Mouse (Mus musculus): ENCODE measurements around the gene Garem2. TPM values are rescaled to one million over a fixed set of nuclear protein-coding genes. Genes with fewer than 3 reads are reported as not detected.
A peak's percentile ranks its signal among the peaks of the same experiment; 100 is the strongest.

Garem2 gene
- polyA plus RNA-seq, 1 experiment from 2014 or later: 0.52 TPM

DNA sequence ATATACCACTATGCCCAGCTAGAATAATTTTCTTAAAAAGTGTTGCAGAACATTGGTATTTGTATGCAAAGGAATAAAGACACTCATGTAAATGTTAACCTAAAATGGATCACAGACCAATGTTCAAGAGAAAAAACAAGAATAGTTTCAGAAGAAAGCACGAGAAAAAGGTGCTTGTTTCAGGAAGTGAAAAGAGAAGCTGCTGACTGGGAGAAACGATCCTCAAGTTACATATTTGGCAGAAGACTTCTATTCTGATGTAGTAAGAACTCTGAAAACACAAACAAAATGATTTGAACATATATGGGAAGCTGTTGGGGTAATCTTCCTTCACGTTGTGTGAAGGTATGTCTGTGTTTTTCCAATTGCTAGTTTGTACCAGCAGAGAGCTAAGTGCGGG is 33.2 kb downstream of the Garem2 start:
- no peak overlapping the region for H3K4me2 ChIP-seq (replicated peaks; ENCODE audit: low read depth, low read length)
- H3K27ac ChIP-seq (ENCODE audit: low read length): no peak overlapping the region
- peaks cover 36% of the 10 kb centered on the region for H3K36me3 ChIP-seq (ENCODE audit: insufficient read depth, low read length)
- no peaks in the 10 kb centered on the region for H3K27me3 ChIP-seq (ENCODE audit: insufficient read depth, low read length)
- no peak for ATAC-seq (ENCODE audit: low FRiP score, low TSS enrichment)
- H3K9me3 ChIP-seq (ENCODE audit: low read length): no peaks in the 10 kb centered on the region
- no peak overlapping the region for H3K4me3 ChIP-seq (ENCODE audit: low read length)
- H3K9ac ChIP-seq (replicated peaks; ENCODE audit: low read length): no peak overlapping the region
- H3K4me1 ChIP-seq (ENCODE audit: insufficient read depth, low read length): no peaks in the 10 kb centered on the region
- 87% methylated on average over 4 of the region's 4 CpGs for WGBS

DNA sequence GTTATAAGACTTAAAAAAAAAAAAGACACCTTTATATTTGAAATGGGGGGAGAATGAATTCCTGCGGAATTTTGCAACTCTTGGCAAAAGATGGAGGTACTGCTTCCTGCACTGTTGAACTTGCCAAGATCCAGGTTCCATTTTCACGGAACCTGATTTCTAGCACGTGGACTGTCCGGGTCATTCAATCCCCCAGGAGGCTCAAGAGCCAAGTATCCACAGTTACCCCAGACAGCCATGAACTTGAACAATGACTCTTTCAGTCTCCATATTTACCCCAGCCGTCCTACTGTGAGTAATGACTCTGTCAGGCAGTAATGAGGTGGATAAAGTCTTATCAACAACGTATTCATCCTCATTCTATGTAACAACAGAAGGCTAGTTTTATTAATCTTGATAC is 41.6 kb downstream of the Garem2 start:
- Histone ChIP-seq H3K9me3 (ENCODE audit: low read length) (no peaks in the 10 kb centered on the region), H3K4me2 (replicated peaks; ENCODE audit: low read depth, low read length) (no peak overlapping the region), H3K4me1 (ENCODE audit: insufficient read depth, low read length) (peaks cover 5% of the 10 kb centered on the region; the same call in 1 of the 2 replicates), H3K36me3 (ENCODE audit: insufficient read depth, low read length) (peaks cover 40% of the 10 kb centered on the region), H3K27ac (ENCODE audit: low read length) (no peak overlapping the region), H3K9ac (replicated peaks; ENCODE audit: low read length) (no peak overlapping the region), H3K27me3 (ENCODE audit: insufficient read depth, low read length) (no peaks in the 10 kb centered on the region), H3K4me3 (ENCODE audit: low read length) (no peak overlapping the region)
- 94% methylated on average over 6 of the region's 6 CpGs for WGBS
- no peak for ATAC-seq (ENCODE audit: low FRiP score, low TSS enrichment)

DNA sequence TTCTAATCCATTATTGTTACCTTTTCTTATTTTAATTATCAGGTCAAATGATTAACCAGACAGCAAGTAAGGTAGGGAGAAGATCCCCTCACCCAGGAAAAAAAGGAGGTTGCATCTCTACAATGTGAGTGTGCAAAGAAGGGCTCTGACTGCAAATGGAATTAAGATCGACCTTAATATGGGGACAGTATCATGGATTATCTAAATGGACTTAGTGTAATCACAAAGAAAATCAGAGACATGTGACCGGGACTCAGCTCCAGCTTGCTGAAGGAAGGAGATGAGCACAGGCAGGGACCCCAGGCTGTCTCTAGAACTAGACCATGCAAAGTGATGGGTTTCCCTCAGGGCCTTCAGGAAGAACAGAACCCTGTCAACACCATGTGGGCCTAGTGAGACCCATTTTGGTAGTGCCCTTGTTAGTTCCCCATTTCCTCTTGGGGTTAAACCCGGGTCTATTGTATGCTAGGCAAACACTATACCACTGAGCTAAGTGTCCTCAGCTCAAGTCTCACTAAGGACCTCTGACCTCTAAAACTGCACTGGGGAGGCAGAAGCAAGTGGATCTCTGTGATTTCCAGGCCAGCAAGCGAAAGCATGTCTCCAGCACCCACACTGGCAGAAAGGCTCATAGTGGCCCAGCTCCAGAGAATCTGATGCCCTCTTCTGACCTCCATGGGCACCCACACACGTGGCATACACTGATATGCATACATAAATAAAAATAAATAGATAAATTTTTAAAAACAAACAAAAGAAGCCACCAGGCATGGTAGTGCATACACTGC is 43.4 kb downstream of the Garem2 start:
- Histone ChIP-seq H3K27me3 (ENCODE audit: insufficient read depth, low read length) (no peaks in the 10 kb centered on the region), H3K9me3 (ENCODE audit: low read length) (no peaks in the 10 kb centered on the region), H3K36me3 (ENCODE audit: insufficient read depth, low read length) (peaks cover 31% of the 10 kb centered on the region), H3K27ac (ENCODE audit: low read length) (no peak overlapping the region), H3K9ac (replicated peaks; ENCODE audit: low read length) (no peak overlapping the region), H3K4me2 (replicated peaks; ENCODE audit: low read depth, low read length) (no peak overlapping the region), H3K4me3 (ENCODE audit: low read length) (no peak overlapping the region), H3K4me1 (ENCODE audit: insufficient read depth, low read length) (peaks cover 6% of the 10 kb centered on the region; the same call in 1 of the 2 replicates)
- ATAC-seq (ENCODE audit: low FRiP score, low TSS enrichment): no peak
- 83% methylated on average over 5 of the region's 5 CpGs for WGBS

DNA sequence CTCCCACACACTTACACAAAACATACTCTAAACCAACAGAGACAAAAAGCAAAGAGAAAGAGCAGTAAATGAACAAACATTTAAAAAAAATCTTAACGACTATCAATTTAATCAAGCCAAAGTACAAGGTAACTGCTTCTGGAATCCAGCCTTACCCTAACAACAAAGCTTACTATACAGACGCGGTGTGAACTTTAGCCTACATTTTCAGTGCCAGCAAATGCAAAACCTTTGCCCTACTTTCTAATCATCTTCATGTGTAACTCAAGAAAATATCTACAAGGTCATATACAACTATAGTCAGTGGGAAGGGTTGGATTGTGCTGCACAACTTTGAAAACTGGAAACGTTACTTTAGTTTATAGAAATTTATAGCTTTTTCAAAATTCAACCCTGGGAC is 47.0 kb downstream of the Garem2 start:
- Histone ChIP-seq H3K27me3 (ENCODE audit: insufficient read depth, low read length) (no peaks in the 10 kb centered on the region), H3K9ac (replicated peaks; ENCODE audit: low read length) (no peak overlapping the region), H3K36me3 (ENCODE audit: insufficient read depth, low read length) (0 out of 2 replicates have a peak, but pooled peaks cover under 1% of the 10 kb centered on the region), H3K4me1 (ENCODE audit: insufficient read depth, low read length) (peaks cover 15% of the 10 kb centered on the region; the same call in 1 of the 2 replicates), H3K4me2 (replicated peaks; ENCODE audit: low read depth, low read length) (no peak overlapping the region), H3K27ac (ENCODE audit: low read length) (no peak overlapping the region), H3K4me3 (ENCODE audit: low read length) (no peak overlapping the region), H3K9me3 (ENCODE audit: low read length) (no peaks in the 10 kb centered on the region)
- 77% methylated on average over 4 of the region's 4 CpGs for WGBS
- ATAC-seq (ENCODE audit: low FRiP score, low TSS enrichment): no peak

DNA sequence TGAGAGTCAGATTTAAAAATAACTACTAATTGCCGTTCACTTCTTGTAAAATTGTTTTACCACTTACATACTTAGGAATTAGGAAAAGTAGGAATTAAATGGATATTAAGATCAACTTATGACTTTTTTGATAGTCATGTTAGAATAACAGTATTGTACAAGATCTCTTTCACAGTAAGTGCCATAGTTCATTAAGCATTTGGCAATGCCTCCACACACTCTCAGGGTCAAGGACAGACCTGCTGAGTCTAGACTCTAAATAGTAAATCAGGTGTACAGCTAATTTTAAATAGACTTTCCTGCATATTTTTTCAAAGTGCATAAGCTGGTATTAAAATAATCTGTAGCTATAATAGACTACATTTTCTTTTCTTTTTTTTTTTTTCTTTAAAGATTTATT is 47.5 kb downstream of the Garem2 start:
- Histone ChIP-seq H3K4me2 (replicated peaks; ENCODE audit: low read depth, low read length) (no peak overlapping the region), H3K27me3 (ENCODE audit: insufficient read depth, low read length) (no peaks in the 10 kb centered on the region), H3K27ac (ENCODE audit: low read length) (no peak overlapping the region), H3K9me3 (ENCODE audit: low read length) (no peaks in the 10 kb centered on the region), H3K4me1 (ENCODE audit: insufficient read depth, low read length) (peaks cover 15% of the 10 kb centered on the region; the same call in 1 of the 2 replicates), H3K4me3 (ENCODE audit: low read length) (no peak overlapping the region), H3K36me3 (ENCODE audit: insufficient read depth, low read length) (no peaks in the 10 kb centered on the region), H3K9ac (replicated peaks; ENCODE audit: low read length) (no peak overlapping the region)
- ATAC-seq (ENCODE audit: low FRiP score, low TSS enrichment): no peak
- WGBS: 84% methylated on average over 1 of the region's 1 CpGs

DNA sequence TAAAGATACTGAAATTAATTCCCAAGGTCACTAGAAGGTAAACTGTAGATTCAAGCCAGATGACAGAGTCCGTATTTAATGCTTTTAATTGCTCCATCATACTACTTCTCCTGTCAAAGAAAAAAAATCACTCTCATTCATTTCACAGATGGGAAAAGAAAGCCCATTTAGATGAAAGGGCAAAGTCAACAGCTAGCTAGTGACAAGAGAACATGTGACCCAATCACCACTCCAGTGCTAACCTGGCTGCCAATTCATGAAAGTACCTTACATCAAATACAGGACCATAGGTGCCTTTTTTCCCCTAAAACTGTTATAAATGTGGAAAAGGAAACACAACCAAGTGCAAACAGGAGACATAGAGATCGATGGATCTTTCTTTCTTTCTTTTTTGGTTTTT is 48.3 kb downstream of the Garem2 start:
- no peak overlapping the region for H3K9ac ChIP-seq (replicated peaks; ENCODE audit: low read length)

DNA sequence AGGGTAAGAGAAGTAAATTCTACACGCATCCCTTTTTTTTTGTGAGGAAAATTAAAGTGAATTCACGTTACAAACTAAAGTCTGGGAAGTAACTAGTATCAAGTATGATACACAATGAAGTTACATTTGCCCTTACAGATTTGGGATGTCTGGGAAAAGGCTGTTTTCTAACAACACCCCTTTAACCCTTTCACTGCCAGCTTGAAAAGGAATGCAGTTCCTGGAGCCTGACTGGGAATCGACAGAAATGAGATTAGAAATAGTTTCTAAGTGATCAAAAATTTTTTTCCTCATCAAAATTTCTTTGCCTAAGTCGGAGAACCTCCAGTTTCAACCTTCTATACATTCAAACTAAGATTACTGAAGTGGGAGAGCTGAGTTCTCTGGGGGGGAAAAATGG is 49.1 kb downstream of the Garem2 start:
- peak overlapping the region; percentile 92 for H3K9ac ChIP-seq (replicated peaks; ENCODE audit: low read length)
- H3K4me2 ChIP-seq (replicated peaks; ENCODE audit: low read depth, low read length): peak overlapping the region; percentile 82
- H3K27ac ChIP-seq (ENCODE audit: low read length): 0 out of 2 replicates have a peak overlapping the region, but pooled peaks have one; percentile 92
- no peaks in the 10 kb centered on the region for H3K9me3 ChIP-seq (ENCODE audit: low read length)
- H3K4me3 ChIP-seq (ENCODE audit: low read length): peak overlapping the region; percentile 98
- H3K27me3 ChIP-seq (ENCODE audit: insufficient read depth, low read length): no peaks in the 10 kb centered on the region
- H3K4me1 ChIP-seq (ENCODE audit: insufficient read depth, low read length): peaks cover 15% of the 10 kb centered on the region; the same call in 1 of the 2 replicates
- 27% methylated on average over 4 of the region's 4 CpGs for WGBS
- ATAC-seq (ENCODE audit: low FRiP score, low TSS enrichment): no peak
- H3K36me3 ChIP-seq (ENCODE audit: insufficient read depth, low read length): no peaks in the 10 kb centered on the region

More for the DNA sequence above, 48.3 kb downstream of the Garem2 start:
- Histone ChIP-seq H3K4me2 (replicated peaks; ENCODE audit: low read depth, low read length) (no peak overlapping the region), H3K9me3 (ENCODE audit: low read length) (no peaks in the 10 kb centered on the region), H3K4me1 (ENCODE audit: insufficient read depth, low read length) (peaks cover 15% of the 10 kb centered on the region; the same call in 1 of the 2 replicates), H3K27ac (ENCODE audit: low read length) (no peak overlapping the region), H3K27me3 (ENCODE audit: insufficient read depth, low read length) (no peaks in the 10 kb centered on the region), H3K36me3 (ENCODE audit: insufficient read depth, low read length) (no peaks in the 10 kb centered on the region), H3K4me3 (ENCODE audit: low read length) (no peak overlapping the region)
- no peak for ATAC-seq (ENCODE audit: low FRiP score, low TSS enrichment)
- WGBS: 92% methylated on average over 2 of the region's 2 CpGs

DNA sequence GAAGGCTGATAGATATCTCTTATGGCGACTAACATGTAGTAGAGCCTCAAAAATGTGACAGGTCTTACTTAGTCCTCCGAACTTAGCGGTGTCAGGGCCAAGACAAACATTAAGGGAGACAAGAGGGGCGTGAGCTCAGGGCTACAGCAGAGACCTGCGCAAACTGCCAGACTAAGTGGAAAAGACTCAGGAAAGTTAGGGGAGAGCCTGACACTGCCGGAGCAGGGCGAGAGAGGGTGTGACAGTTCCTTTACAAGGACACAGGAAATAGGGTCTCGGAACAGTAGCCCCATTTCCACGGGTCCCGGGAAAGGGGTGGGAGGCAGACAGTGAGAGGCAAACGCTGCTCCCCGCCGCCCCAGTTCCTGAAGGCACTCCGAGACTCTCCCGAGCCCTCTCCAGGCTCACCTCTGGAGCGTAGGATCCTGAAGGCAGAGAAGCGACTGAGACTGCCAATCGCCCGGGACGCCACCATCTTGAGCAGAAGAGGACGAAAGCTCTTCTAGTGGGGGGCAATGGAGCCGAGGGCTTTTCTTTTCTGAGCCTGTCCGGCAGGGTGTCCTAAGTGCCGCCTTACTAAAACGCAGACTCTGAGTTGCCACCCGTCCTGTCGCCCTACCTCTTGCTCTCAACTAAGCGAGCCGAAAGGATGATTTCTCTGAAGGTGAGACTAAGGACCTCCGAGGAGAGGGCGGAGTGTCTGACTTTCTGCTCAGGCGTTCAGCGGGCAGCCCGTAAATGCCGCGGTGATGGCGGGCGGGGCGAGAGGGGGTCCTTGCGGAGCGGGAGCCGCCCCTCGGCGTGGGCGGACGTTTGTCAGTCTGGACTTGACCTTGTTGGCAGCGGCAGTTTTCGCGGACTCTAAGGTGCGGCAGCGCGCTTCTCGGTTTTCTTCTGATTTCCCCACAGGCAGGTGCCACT is 49.8 kb downstream of the Garem2 start, which contains the start of the genes Hadha and Hadhb:
TSS of gene Hadha (minus strand) at position 689 of the 921 bp plus-strand sequence.
TSS of gene Hadhb (plus strand) at position 775 of the 921 bp plus-strand sequence.
- H3K27me3 ChIP-seq (ENCODE audit: insufficient read depth, low read length): no peaks in the 10 kb centered on the region
- no peaks in the 10 kb centered on the region for H3K9me3 ChIP-seq (ENCODE audit: low read length)
- ATAC-seq (ENCODE audit: low FRiP score, low TSS enrichment): peak; percentile 93
- peak within 1 kb of the TSS; percentile 92 for H3K27ac ChIP-seq (ENCODE audit: low read length)
- H3K9ac ChIP-seq (replicated peaks; ENCODE audit: low read length): peak within 1 kb of the TSS; percentile 92
- under 1% methylated on average over 53 of the region's 53 CpGs for WGBS
- peak within 1 kb of the TSS; percentile 98 for H3K4me3 ChIP-seq (ENCODE audit: low read length)
- H3K4me1 ChIP-seq (ENCODE audit: insufficient read depth, low read length): peaks cover 15% of the 10 kb centered on the region; the same call in 1 of the 2 replicates
- H3K36me3 ChIP-seq (ENCODE audit: insufficient read depth, low read length): no peaks in the 10 kb centered on the region
- peak within 1 kb of the TSS; percentile 82 for H3K4me2 ChIP-seq (replicated peaks; ENCODE audit: low read depth, low read length)

DNA sequence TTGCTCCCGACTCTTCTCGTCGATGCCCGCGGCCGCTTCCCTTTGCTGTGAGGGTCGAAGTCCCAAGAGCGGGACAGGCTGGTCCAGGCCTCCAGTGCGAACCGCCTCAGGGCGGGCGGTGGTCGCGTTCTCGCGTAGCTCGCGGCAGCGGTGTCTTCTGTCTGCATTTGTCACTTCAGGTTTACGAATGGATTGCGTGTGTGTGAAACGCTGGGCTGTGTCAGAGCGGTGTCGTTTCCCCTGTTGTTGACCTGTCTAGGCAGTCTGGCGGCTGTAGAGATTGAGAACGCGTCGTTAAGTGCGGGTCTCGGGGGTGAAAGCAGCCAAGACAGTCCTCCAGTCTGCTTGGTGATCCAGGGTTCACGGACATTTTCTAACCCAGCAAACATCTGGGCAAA is 50.4 kb downstream of the Garem2 start:
- no peaks in the 10 kb centered on the region for H3K9me3 ChIP-seq (ENCODE audit: low read length)
- no peaks in the 10 kb centered on the region for H3K36me3 ChIP-seq (ENCODE audit: insufficient read depth, low read length)
- H3K27ac ChIP-seq (ENCODE audit: low read length): peak overlapping the region; percentile 92
- H3K4me1 ChIP-seq (ENCODE audit: insufficient read depth, low read length): peaks cover 15% of the 10 kb centered on the region; the same call in 1 of the 2 replicates
- ATAC-seq (ENCODE audit: low FRiP score, low TSS enrichment): peak; percentile 65
- H3K4me3 ChIP-seq (ENCODE audit: low read length): peak overlapping the region; percentile 98
- under 1% methylated on average over 31 of the region's 31 CpGs for WGBS
- H3K9ac ChIP-seq (replicated peaks; ENCODE audit: low read length): peak overlapping the region; percentile 92
- H3K4me2 ChIP-seq (replicated peaks; ENCODE audit: low read depth, low read length): peak overlapping the region; percentile 82
- H3K27me3 ChIP-seq (ENCODE audit: insufficient read depth, low read length): no peaks in the 10 kb centered on the region
